In genomic region chr6:111622481-111623139, GRCm38 (mm10) we compare ENCODE assay signal across 17 mouse cellular contexts.
DNase-seq lines count a peak whose midpoint lies in the region; ATAC-seq and TF ChIP-seq lines count a peak whose summit lies in the region.
"Had no signal": no experiment of that assay in that cellular context is flagged by ENCODE, and none has a peak within 500 bp of the region (broad histone marks: within the 10 kb centered on the region; RNA-seq: fewer than 3 reads in every experiment).

No protein-coding gene starts in this region.

- peak; percentile 86 for ATAC-seq in frontal cortex, adult (ENCODE audit: low TSS enrichment)
- peak; percentile 80 for ATAC-seq in forebrain, embryonic 14.5 days
- ATAC-seq in midbrain, embryonic 13.5 days: peak; percentile 82
- ATAC-seq: CD4-positive, CD25-positive, alpha-beta regulatory T cell, adult 4 months; intestine, embryonic 16.5 days had no signal

- intact Hi-C loops in heart, postnatal 10 days (cut with DNase I): no loop called here

- no peaks in the 10 kb centered on the region for H3K36me3 ChIP-seq in forebrain, embryonic 14.5 days (ENCODE audit: control insufficient read depth, insufficient read depth, low read length)
- H3K36me3 ChIP-seq in midbrain, embryonic 13.5 days: no peaks in the 10 kb centered on the region
- H3K36me3 ChIP-seq: heart, embryonic 13.5 days; liver, embryonic 15.5 days; neural tube, embryonic 13.5 days had no signal

- no peak for TF ChIP-seq POLR2A in brain, embryonic 14.5 days (IDR thresholded peaks at IDR 0.05; ENCODE audit: borderline replicate concordance, extremely low read depth, insufficient read depth, insufficient read length, poor library complexity, severe bottlenecking)

- no peak overlapping the region for H3K4me2 ChIP-seq in forebrain, embryonic 14.5 days (ENCODE audit: low read length)
- H3K4me2 ChIP-seq in midbrain, embryonic 13.5 days (replicated peaks): no peak overlapping the region
- H3K4me2 ChIP-seq: heart, embryonic 13.5 days; liver, embryonic 15.5 days; neural tube, embryonic 13.5 days had no signal

- no peaks in the 10 kb centered on the region for H3K9me3 ChIP-seq in forebrain, embryonic 14.5 days (replicated peaks; ENCODE audit: control insufficient read depth, low read length)
- no peaks in the 10 kb centered on the region for H3K9me3 ChIP-seq in midbrain, embryonic 13.5 days
- H3K9me3 ChIP-seq: heart, embryonic 13.5 days; liver, embryonic 15.5 days; neural tube, embryonic 13.5 days had no signal

- no peaks in the 10 kb centered on the region for H3K27me3 ChIP-seq in forebrain, embryonic 14.5 days (replicated peaks; ENCODE audit: control insufficient read depth, insufficient read depth, low read length)
- H3K27me3 ChIP-seq in midbrain, embryonic 13.5 days: no peaks in the 10 kb centered on the region
- H3K27me3 ChIP-seq: heart, embryonic 13.5 days; liver, embryonic 15.5 days; neural tube, embryonic 13.5 days had no signal

- WGBS in forebrain, embryonic 14.5 days: 10% methylated on average over 7 of the region's 7 CpGs
- 27% methylated on average over 7 of the region's 7 CpGs for WGBS in midbrain, embryonic 13.5 days

- TF ChIP-seq CTCF in brain, embryonic 14.5 days (IDR thresholded peaks at IDR 0.05; ENCODE audit: borderline replicate concordance, extremely low read depth, insufficient read depth, insufficient read length): no peak

- DNase-seq in frontal cortex, postnatal 10 days (ENCODE audit: low spot score in 2 of 2): no peak
- DNase-seq in brain, embryonic 14.5 days (ENCODE audit: low read depth): peak; percentile 74
- peak; percentile 52 for DNase-seq in forebrain, embryonic 14.5 days (ENCODE audit: low spot score)
- no peak for DNase-seq in lung, adult 18-20 months
- no peak for DNase-seq in heart, postnatal 10 days
- DNase-seq in cerebellum, postnatal 36 days: no peak
- DNase-seq: adrenal gland, adult 2 months; gastrocnemius, postnatal 10 days; kidney, postnatal 25 days; right cerebral cortex, postnatal 25 days had no signal

- H3K4me3 ChIP-seq in forebrain, embryonic 14.5 days (ENCODE audit: low read depth, low read length): no peak overlapping the region
- no peak overlapping the region for H3K4me3 ChIP-seq in midbrain, embryonic 13.5 days (replicated peaks)
- H3K4me3 ChIP-seq: heart, embryonic 13.5 days; liver, embryonic 15.5 days; neural tube, embryonic 13.5 days had no signal

- no peak overlapping the region for H3K27ac ChIP-seq in forebrain, embryonic 14.5 days (ENCODE audit: low read depth, low read length)
- H3K27ac ChIP-seq in midbrain, embryonic 13.5 days: no peak overlapping the region
- H3K27ac ChIP-seq: heart, embryonic 13.5 days; liver, embryonic 15.5 days; neural tube, embryonic 13.5 days had no signal

- no peak overlapping the region for H3K9ac ChIP-seq in forebrain, embryonic 14.5 days (ENCODE audit: low read length)
- H3K9ac ChIP-seq in midbrain, embryonic 13.5 days (replicated peaks): no peak overlapping the region
- H3K9ac ChIP-seq: heart, embryonic 13.5 days; liver, embryonic 15.5 days; neural tube, embryonic 13.5 days had no signal

- H3K4me1 ChIP-seq in forebrain, embryonic 14.5 days (ENCODE audit: control insufficient read depth, insufficient read depth, low read length): no peaks in the 10 kb centered on the region
- H3K4me1 ChIP-seq in midbrain, embryonic 13.5 days (replicated peaks): peaks cover 8% of the 10 kb centered on the region; the same call in 1 of the 2 replicates
- H3K4me1 ChIP-seq: heart, embryonic 13.5 days; liver, embryonic 15.5 days had no signal

Comparison
In these comparisons a context has a peak if more than half of its experiments do, and no peak if none do; other contexts are left out.
1. DNase-seq: peak in brain, embryonic 14.5 days (single experiment) and forebrain, embryonic 14.5 days (single experiment); none in frontal cortex, postnatal 10 days (0 of 2), lung, adult 18-20 months (0 of 2), heart, postnatal 10 days (0 of 2) and cerebellum, postnatal 36 days (0 of 2).
2. Peak in every context shown above with its lines, with median percentiles within 50 percentile points of each other: ATAC-seq.